Mouse (Mus musculus): Measurements from ENCODE around the gene Gm49361.

- TF ChIP-seq CTCF (IDR thresholded peaks at IDR 0.05) = no peak
- no peak for TF ChIP-seq POLR2A (IDR thresholded peaks at IDR 0.05; ENCODE audit: insufficient read depth, low read depth, low read length)
Observed at GRCm38 (mm10) chr14:57758237-57758636, 12.3 kb upstream of the Gm49361 start, which contains the start of gene Lats2.
